Mouse (Mus musculus) olfactory bulb, adult 2 months (tissue): ENCODE data around the gene Prmt2.

Source experiments
- CTCF ChIP-seq: fragments of 200-500 bp; IDR thresholded peaks from 2 replicates; pipeline ENCODE4 v1.5.1; 2012; ENCODE audit warnings: low read depth, mild to moderate bottlenecking, low read length, moderate library complexity; ENCODE audit not compliant: insufficient read depth
- POLR2A ChIP-seq: fragments of 200-500 bp; IDR thresholded peaks from 2 replicates; pipeline ENCODE4 v1.6.1; 2012; ENCODE audit warnings: mild to moderate bottlenecking, low read depth, low read length, moderate library complexity; ENCODE audit not compliant: insufficient read depth

- TF ChIP-seq CTCF (no peak), POLR2A (no peak)
These were observed 36.2 kb downstream of the Prmt2 start for GRCm38 (mm10) chr10:76201416-76201815.
